Mouse (Mus musculus): ENCODE data around the gene Cgnl1.
A peak's percentile ranks its signal among the peaks of the same experiment; 100 is the strongest.

Gene Cgnl1

GRCm38 (mm10) chr9:71675216-71675615 is 96.2 kb downstream of the Cgnl1 start:
- DNase-seq (ENCODE audit: low read depth in 2 of 2, low spot score in 2 of 2), result no peak

DNA sequence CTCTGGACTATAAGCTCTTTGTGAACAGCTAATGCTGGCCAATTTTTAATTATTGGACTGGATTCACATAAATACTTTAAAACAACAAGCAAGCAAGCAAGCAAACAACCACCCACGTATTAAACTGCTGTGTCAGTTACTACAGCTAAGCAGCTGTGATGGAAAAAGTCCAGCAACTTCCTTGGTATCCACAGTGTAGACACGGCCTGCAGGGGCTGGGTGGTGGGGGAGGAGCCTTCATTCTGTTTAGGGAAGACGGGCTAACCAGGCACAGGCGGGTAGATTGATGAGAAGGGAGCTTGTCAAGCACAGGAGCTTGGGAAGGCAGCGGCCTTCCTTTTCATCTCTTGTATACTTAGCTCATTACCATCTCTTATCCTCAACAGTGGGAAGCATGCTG is 96.9 kb downstream of the Cgnl1 start:
- no peak for DNase-seq (ENCODE audit: low read depth in 2 of 2, low spot score in 2 of 2)

GRCm38 (mm10) chr9:71672495-71672894 is 98.9 kb downstream of the Cgnl1 start:
- DNase-seq (ENCODE audit: low read depth in 2 of 2, low spot score in 2 of 2), result no peak

GRCm38 (mm10) chr9:71670677-71671076 is 100.7 kb downstream of the Cgnl1 start:
- DNase-seq (ENCODE audit: low read depth in 2 of 2, low spot score in 2 of 2), result no peak

GRCm38 (mm10) chr9:71667616-71668015 is 103.8 kb downstream of the Cgnl1 start:
- DNase-seq (ENCODE audit: low read depth in 2 of 2, low spot score in 2 of 2), result no peak

DNA sequence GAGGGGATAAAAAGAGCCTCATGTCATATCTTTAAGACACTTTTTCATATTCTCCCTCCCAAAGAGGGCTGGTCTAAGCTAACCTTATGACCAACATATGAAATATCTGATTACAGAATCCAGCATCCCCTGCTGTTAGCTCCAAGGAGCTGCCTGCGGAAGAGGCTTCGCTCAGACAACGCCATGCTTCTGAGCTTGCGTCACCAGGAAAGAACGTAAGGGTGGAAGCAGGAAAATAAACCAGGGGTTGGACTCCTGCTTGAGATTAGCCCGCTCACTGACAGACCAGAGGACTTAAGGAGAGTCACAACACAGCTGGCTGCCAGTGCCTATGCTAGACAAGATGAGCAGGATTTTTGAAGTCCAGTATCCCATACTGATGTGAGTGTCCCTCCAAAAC is 105.0 kb downstream of the Cgnl1 start:
- no peak for DNase-seq (ENCODE audit: low read depth in 2 of 2, low spot score in 2 of 2)

GRCm38 (mm10) chr9:71665493-71665892 is 105.9 kb downstream of the Cgnl1 start:
- DNase-seq (ENCODE audit: low read depth in 2 of 2, low spot score in 2 of 2), result no peak

GRCm38 (mm10) chr9:71664855-71665254 is 106.5 kb downstream of the Cgnl1 start:
- DNase-seq (ENCODE audit: low read depth in 2 of 2, low spot score in 2 of 2), result no peak

- no peak for DNase-seq (ENCODE audit: low read depth in 2 of 2, low spot score in 2 of 2)
Measured at GRCm38 (mm10) chr9:71663421-71664217, 107.8 kb downstream of the Cgnl1 start.

DNA sequence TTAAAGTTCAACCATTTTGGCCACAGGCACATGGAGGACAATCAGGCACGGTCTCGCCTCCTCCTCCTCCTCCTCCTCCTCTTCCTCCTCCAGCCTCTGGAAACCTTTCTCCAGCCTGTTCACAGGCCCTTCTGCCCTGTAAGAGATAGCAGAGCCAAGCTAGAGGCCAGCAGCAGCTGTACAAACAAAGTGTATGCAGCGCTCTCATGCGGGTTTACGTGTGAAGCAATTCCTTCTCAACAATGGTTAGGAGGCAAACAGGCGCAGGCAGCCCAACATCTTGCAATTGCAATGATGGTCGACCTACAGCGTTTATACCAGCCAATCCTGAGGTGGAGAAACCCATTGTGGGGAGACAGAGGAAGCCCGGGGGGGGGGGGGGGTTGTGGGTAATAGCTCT is 110.9 kb downstream of the Cgnl1 start:
- no peak for DNase-seq (ENCODE audit: low read depth in 2 of 2, low spot score in 2 of 2)

GRCm38 (mm10) chr9:71659681-71660080 is 111.7 kb downstream of the Cgnl1 start:
- no peak for DNase-seq (ENCODE audit: low read depth in 2 of 2, low spot score in 2 of 2)

DNA sequence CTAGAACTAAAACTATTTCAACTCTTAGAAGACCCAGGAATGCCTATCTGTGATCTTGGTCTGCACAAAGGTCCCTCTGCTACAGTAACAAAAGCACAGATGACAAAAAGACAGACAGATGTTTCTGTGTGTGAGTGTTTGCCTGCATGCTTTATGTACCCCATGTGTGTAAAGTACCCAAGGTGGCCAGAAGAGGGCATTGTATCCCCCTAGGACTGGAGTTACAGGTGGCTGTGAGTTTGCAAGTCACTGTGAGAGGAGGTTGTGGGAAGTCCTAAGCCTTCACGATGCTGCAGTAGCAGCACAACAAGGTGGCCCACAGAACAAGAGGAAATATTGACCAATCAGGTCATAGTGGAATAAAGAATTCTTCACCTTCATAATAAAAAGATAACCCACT is 114.2 kb downstream of the Cgnl1 start:
- DNase-seq (ENCODE audit: low read depth in 2 of 2, low spot score in 2 of 2), result no peak

GRCm38 (mm10) chr9:71654861-71655260 is 116.5 kb downstream of the Cgnl1 start:
- no peak for DNase-seq (ENCODE audit: low read depth in 2 of 2, low spot score in 2 of 2)

GRCm38 (mm10) chr9:71646115-71646514 is 125.3 kb downstream of the Cgnl1 start:
- DNase-seq (ENCODE audit: low read depth in 2 of 2, low spot score in 2 of 2), result peak in 1 of 2 experiments; percentile 28

GRCm38 (mm10) chr9:71643611-71644010 is 127.8 kb downstream of the Cgnl1 start:
- no peak for DNase-seq (ENCODE audit: low read depth in 2 of 2, low spot score in 2 of 2)

DNA sequence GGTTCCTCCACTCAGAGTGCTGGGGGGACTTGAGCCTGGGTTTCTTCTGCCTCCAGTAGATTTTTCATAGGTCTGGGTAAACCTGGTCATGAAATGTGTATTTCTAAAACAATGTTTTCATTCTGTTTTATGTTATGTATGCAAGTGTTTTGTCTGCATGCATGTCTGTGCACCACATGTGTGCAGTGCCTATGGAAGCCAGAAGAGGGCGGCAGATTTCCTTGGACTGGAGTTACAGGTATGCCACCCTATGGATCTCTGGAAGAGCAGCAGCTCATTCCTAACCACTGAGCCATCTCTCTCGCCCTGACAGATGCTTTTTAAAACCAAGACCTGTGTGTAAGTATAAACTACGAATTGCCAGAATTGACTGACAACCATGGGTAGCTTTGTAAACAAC is 129.1 kb downstream of the Cgnl1 start:
- DNase-seq (ENCODE audit: low read depth in 2 of 2, low spot score in 2 of 2), result no peak

DNA sequence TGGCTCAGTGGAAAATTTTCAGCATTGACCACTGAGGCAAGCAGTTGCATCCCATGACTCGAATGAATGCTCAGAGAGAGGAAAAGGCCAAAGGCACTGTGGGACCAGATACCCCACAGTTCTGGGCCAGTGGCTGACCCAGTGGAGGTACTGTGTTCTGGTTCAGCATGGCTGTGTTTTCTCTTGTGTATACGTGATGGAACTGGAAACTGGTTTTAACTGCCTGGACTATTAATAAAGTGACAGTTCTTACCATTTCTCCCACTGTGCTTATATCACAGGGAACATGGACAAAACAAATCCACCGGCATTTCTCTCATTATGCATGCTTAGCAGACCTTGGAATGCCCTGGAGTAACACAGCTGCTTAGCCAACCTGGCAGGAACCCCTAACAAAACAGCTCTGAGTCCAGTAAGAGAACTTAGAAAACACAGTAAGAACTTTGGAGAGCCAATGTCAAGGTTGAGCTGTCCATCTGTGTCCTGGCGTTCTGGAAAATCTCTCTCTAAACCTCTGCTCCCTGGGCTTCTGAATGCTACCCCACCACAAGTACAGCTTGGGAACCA is 131.0 kb downstream of the Cgnl1 start:
- DNase-seq (ENCODE audit: low read depth in 2 of 2, low spot score in 2 of 2), result no peak

- no peak for DNase-seq (ENCODE audit: low read depth in 2 of 2, low spot score in 2 of 2)
Measured at GRCm38 (mm10) chr9:71638198-71638597, 133.2 kb downstream of the Cgnl1 start.

GRCm38 (mm10) chr9:71636854-71637253 is 134.5 kb downstream of the Cgnl1 start:
- DNase-seq (ENCODE audit: low read depth in 2 of 2, low spot score in 2 of 2), result no peak

GRCm38 (mm10) chr9:71635627-71636026 is 135.8 kb downstream of the Cgnl1 start:
- DNase-seq (ENCODE audit: low read depth in 2 of 2, low spot score in 2 of 2), result no peak

DNA sequence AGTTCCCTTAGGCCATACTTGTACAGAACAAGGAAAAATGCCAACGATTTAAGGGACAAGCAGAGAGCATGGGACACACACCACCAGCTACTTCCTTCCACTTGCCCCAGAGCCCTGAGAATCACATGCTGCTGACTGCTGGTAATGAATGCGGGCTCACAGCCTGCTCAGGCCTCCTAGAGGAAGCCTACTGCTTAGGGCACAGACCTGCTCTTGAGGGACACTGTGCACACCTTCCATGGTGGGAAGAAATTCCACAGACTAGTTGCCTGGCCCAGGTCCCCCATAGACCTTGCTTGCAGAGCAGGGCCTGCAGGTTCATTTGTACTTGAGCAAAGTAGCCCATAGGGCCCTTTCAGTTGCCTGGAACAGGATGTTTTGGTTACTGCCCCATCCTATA is 136.5 kb downstream of the Cgnl1 start:
- DNase-seq (ENCODE audit: low read depth in 2 of 2, low spot score in 2 of 2), result no peak

DNA sequence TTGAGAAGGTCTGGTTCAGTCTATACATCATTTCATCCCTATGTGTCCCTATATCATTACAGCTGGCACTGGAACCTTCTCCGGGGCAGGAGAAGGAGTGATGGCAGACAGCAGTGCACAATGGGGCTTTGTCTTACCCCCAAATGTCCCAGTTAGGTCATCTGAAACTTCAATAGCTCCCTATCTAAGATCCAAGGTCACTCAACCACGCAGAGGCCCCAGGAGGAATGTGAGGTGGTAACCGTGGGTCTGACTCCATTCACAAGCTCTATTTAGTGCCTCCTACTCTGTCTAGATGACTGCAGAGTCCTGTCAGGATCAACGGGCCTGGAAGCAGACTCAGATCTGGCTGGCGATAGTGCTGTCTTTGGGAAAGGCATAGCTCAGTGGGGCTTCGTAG is 142.5 kb downstream of the Cgnl1 start:
- no peak for DNase-seq (ENCODE audit: low read depth in 2 of 2, low spot score in 2 of 2)

DNA sequence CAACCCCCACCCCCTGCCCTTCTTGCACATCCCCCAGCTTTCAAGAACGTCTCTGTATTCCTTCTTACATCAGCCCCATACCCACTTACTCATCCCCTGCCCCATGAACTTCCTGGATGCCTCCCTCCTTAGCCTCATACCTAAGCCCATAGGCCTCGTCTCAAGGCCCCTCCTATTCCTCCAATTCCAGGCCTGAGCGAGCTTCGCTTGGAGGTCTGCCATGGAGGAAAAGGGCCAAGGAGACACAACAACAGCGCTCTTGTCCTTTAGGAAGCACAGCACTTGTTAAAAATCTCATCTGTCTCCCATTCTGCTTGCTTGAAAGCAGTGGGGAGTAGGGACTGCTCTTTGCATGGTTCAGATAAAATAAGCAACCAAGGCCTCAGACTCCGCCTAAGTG is 143.1 kb downstream of the Cgnl1 start:
- no peak for DNase-seq (ENCODE audit: low read depth in 2 of 2, low spot score in 2 of 2)
